Mouse (Mus musculus) spleen, adult 2 months (tissue): ENCODE results near the gene Vps26c.

ENCODE experiments used
- CTCF ChIP-seq: fragments of 200-500 bp; IDR thresholded peaks from 2 replicates; pipeline ENCODE4 v1.5.1; 2011; ENCODE audit warnings: mild to moderate bottlenecking, inconsistent platforms; ENCODE audit not compliant: insufficient read depth, insufficient read length, insufficient replicate concordance; ENCODE audit errors: extremely low read depth
- POLR2A ChIP-seq: fragments of 200-500 bp; IDR thresholded peaks from 2 replicates; pipeline ENCODE4 v1.6.1; 2011; ENCODE audit warnings: low read depth, low read length, inconsistent platforms

- TF ChIP-seq CTCF (no peak), POLR2A (no peak)
These were observed 53.4 kb downstream of the Vps26c start for GRCm38 (mm10) chr16:94473086-94473822.
